In the genomic region with DNA sequence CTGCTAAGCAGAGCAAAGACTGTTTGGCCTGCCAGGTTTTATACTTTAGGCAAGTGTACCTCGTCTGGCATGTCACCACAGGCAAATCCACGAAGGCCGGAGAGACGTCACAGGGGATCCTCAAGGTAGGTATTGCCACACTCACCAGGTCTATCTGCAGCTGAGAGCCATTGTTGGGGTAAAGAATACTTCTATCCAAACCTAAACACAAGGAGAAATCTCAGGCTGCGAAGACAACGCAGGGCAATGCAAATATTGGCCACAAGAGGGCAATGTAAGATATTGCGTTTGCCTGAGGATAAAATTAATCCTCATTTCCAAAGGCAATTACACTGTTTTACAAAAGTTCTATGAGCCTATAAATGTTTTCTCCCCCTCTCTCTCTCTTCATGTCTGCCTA, we compare ENCODE assay signal across 9 mouse cellular contexts. TPM values are rescaled to one million over a fixed set of nuclear protein-coding genes. Genes with fewer than 3 reads are reported as not detected.
DNase-seq lines count a peak whose midpoint lies in the region; ATAC-seq lines count a peak whose summit lies in the region.
"Had no signal": no experiment of that assay in that cellular context is flagged by ENCODE, and none has a peak within 500 bp of the region (broad histone marks: within the 10 kb centered on the region; RNA-seq: fewer than 3 reads in every experiment).

No protein-coding gene starts in this region.

- no peaks in the 10 kb centered on the region for H3K9me3 ChIP-seq in midbrain, embryonic 10.5 days (replicated peaks)
- no peaks in the 10 kb centered on the region for H3K9me3 ChIP-seq in midbrain, embryonic 16.5 days (replicated peaks; ENCODE audit: control insufficient read depth, low read length, poor library complexity, severe bottlenecking)
- H3K9me3 ChIP-seq: heart, embryonic 13.5 days had no signal

- intact Hi-C loops in left cerebral cortex, postnatal 25 days (cut with DNase I) = loop anchor here (2.0 kb wide), 1 partner anchor 188 kb away; no protein-coding TSS in a partner anchor

- no peak overlapping the region for H3K4me3 ChIP-seq in midbrain, embryonic 10.5 days
- no peak overlapping the region for H3K4me3 ChIP-seq in midbrain, embryonic 16.5 days (ENCODE audit: low read depth, low read length)
- H3K4me3 ChIP-seq: heart, embryonic 13.5 days had no signal

- no peaks in the 10 kb centered on the region for H3K36me3 ChIP-seq in midbrain, embryonic 10.5 days
- H3K36me3 ChIP-seq in midbrain, embryonic 16.5 days (ENCODE audit: control insufficient read depth, insufficient read depth, low read length) = no peaks in the 10 kb centered on the region
- H3K36me3 ChIP-seq: heart, embryonic 13.5 days had no signal

- no peak overlapping the region for H3K4me2 ChIP-seq in midbrain, embryonic 16.5 days (ENCODE audit: low read length)
- H3K4me2 ChIP-seq: heart, embryonic 13.5 days had no signal

- 27% methylated on average over 7 of the region's 7 CpGs for WGBS in midbrain, embryonic 10.5 days
- WGBS in midbrain, embryonic 16.5 days = 28% methylated on average over 7 of the region's 7 CpGs

- ATAC-seq in midbrain, embryonic 16.5 days = no peak
- ATAC-seq in megakaryocyte-erythroid progenitor cell, adult 5-6 weeks (replicated peaks; ENCODE audit: low FRiP score, low TSS enrichment, poor library complexity, severe bottlenecking) = no peak

- H3K9ac ChIP-seq in midbrain, embryonic 16.5 days (ENCODE audit: low read depth, low read length) = no peak overlapping the region
- H3K9ac ChIP-seq: heart, embryonic 13.5 days had no signal

- no peak overlapping the region for H3K27ac ChIP-seq in midbrain, embryonic 10.5 days (replicated peaks)
- H3K27ac ChIP-seq in midbrain, embryonic 16.5 days (ENCODE audit: low read length) = no peak overlapping the region
- H3K27ac ChIP-seq: heart, embryonic 13.5 days had no signal

- no peaks in the 10 kb centered on the region for H3K4me1 ChIP-seq in midbrain, embryonic 10.5 days
- H3K4me1 ChIP-seq in midbrain, embryonic 16.5 days (ENCODE audit: control insufficient read depth, insufficient read depth, low read length) = no peaks in the 10 kb centered on the region
- H3K4me1 ChIP-seq: heart, embryonic 13.5 days had no signal

- H3K27me3 ChIP-seq in midbrain, embryonic 10.5 days (ENCODE audit: low read depth, poor library complexity, severe bottlenecking) = no peaks in the 10 kb centered on the region
- H3K27me3 ChIP-seq in midbrain, embryonic 16.5 days (ENCODE audit: control insufficient read depth, insufficient read depth, low read depth, low read length) = no peaks in the 10 kb centered on the region
- H3K27me3 ChIP-seq: heart, embryonic 13.5 days had no signal

- DNase-seq in midbrain, embryonic 10.5 days (ENCODE audit: low spot score) = peak; percentile 30
- DNase-seq in R1 (ENCODE audit: low read depth, low spot score) = peak; percentile 29
- peak; percentile 35 to 63 for DNase-seq in cerebellum, postnatal 25 days
- DNase-seq in frontal cortex, postnatal 36 days (ENCODE audit: low spot score in 2 of 2) = peak; percentile 39 to 74
- peak; percentile 53 to 59 for DNase-seq in left cerebral cortex, postnatal 25 days (ENCODE audit: low spot score in 2 of 2)
- peak; percentile 54 for DNase-seq in retina, postnatal 1 day

RNA-seq across cellular contexts. Expression of gene Pkhd1, which starts 5.2 kb away (rescaled TPM):
- polyA plus RNA-seq in midbrain, embryonic 10.5 days (2016; fragmentation: Nextera tagmentation; extraction: Ambion mirVana) = not detected in 2 replicates
- polyA plus RNA-seq in midbrain, embryonic 16.5 days (2015; fragmentation: Nextera tagmentation; extraction: Ambion mirVana) = 0.10 TPM in 1 of 2 replicates, not detected in the other
- total RNA-seq in left cerebral cortex, postnatal 25 days (2021) = under 1 TPM; 0.05 to 0.07 TPM
- total RNA-seq in megakaryocyte-erythroid progenitor cell, adult 5-6 weeks (2014; fragmentation: Nextera tagmentation) = not detected in 2 replicates
- total RNA-seq in megakaryocyte-erythroid progenitor cell, adult 5-6 weeks (2017) = not detected in 2 replicates
- polyA plus RNA-seq: heart, embryonic 13.5 days had no signal
